Mouse (Mus musculus) hindbrain, embryonic 14.5 days (tissue): Measurements from ENCODE around the gene Lmna. TPM values are rescaled to one million over a fixed set of nuclear protein-coding genes. Genes with fewer than 3 reads are reported as not detected.
A peak's percentile ranks its signal among the peaks of the same experiment; 100 is the strongest.

Experiments used
- ATAC-seq: fragments of 200-750 bp; cut with Nextera tagmentation; 2 replicates; pipeline ENCODE4 v1.8.0; 2017; ENCODE audit warnings: moderate number of reproducible peaks, mild to moderate bottlenecking, moderate TSS enrichment, moderate library complexity; ENCODE audit not compliant: low FRiP score
- DNase-seq: peaks from one replicate; pipeline ENCODE4 v3.0.0-alpha.2; 2015; ENCODE audit warnings: low spot score
- H3K27ac ChIP-seq: fragments of 300-500 bp; sonication (generic); 2 replicates; pipeline ENCODE4 v1.5.1; 2014; ENCODE audit warnings: mild to moderate bottlenecking, moderate library complexity
- H3K27me3 ChIP-seq: fragments of 300-500 bp; sonication (generic); 2 replicates; pipeline ENCODE4 v1.6.1; 2014; ENCODE audit warnings: mild to moderate bottlenecking, low read length, mixed read lengths; ENCODE audit not compliant: control insufficient read depth, insufficient read depth
- H3K36me3 ChIP-seq: fragments of 300-500 bp; sonication (generic); replicated peaks from 2 replicates; pipeline ENCODE4 v1.6.1; 2014; ENCODE audit not compliant: control insufficient read depth, insufficient read depth
- H3K4me1 ChIP-seq: fragments of 300-500 bp; sonication (generic); replicated peaks from 2 replicates; pipeline ENCODE4 v1.6.1; 2014; ENCODE audit warnings: antibody characterized with exemption, low read length, mixed read lengths; ENCODE audit not compliant: control insufficient read depth, insufficient read depth
- H3K4me2 ChIP-seq: fragments of 300-500 bp; sonication (generic); replicated peaks from 2 replicates; pipeline ENCODE4 v1.6.1; 2014; ENCODE audit warnings: mild to moderate bottlenecking, moderate library complexity
- H3K4me3 ChIP-seq: fragments of 300-500 bp; sonication (generic); replicated peaks from 2 replicates; pipeline ENCODE4 v1.5.1; 2014; ENCODE audit warnings: mild to moderate bottlenecking, low read length
- H3K9ac ChIP-seq: fragments of 300-500 bp; sonication (generic); 2 replicates; pipeline ENCODE4 v1.6.1; 2014
- H3K9me3 ChIP-seq: fragments of 300-500 bp; sonication (generic); 2 replicates; pipeline ENCODE4 v1.6.1; 2016; ENCODE audit warnings: low read length; ENCODE audit not compliant: control insufficient read depth
- WGBS: fragments of 180-500 bp; shearing (Covaris S2); extraction: QIAGEN DNeasy Blood & Tissue Kit; methylation state at CpG from one replicate; pipeline ENCODE4 v1.1.7; 2014; 5-methylcytosine and 5-hydroxymethylcytosine counted together
- polyA plus RNA-seq: library from polyadenylated mRNA; unstranded; fragments of >200 nt; fragmentation: Nextera tagmentation; extraction: Ambion mirVana; gene quantifications from 2 replicates; pipeline ENCODE4 v1.2.1, GENCODE M21; 2014

Lmna gene
- polyA plus RNA-seq, 1 experiment from 2014 or later: 44.3 TPM

GRCm38 (mm10) chr3:88533706-88534105 is 23.9 kb upstream of the Lmna start:
- Histone ChIP-seq H3K9ac (peak overlapping the region; percentile 100), H3K36me3 (peaks cover 38% of the 10 kb centered on the region), H3K27ac (peak overlapping the region; percentile 98), H3K4me3 (peak overlapping the region; percentile 93), H3K4me2 (peak overlapping the region; percentile 96), H3K4me1 (peaks cover 68% of the 10 kb centered on the region), H3K27me3 (no peaks in the 10 kb centered on the region), H3K9me3 (no peaks in the 10 kb centered on the region)
- 3% methylated on average over 4 of the region's 5 CpGs for WGBS
- no peak for ATAC-seq
- no peak for DNase-seq

- peak overlapping the region; percentile 98 for H3K27ac ChIP-seq
- H3K9ac ChIP-seq: peak overlapping the region; percentile 100
- H3K27me3 ChIP-seq: no peaks in the 10 kb centered on the region
- H3K36me3 ChIP-seq: peaks cover 30% of the 10 kb centered on the region
- H3K4me1 ChIP-seq: peaks cover 68% of the 10 kb centered on the region
- DNase-seq (peak; percentile 61), ATAC-seq (peak; percentile 8; the same call in 1 of the 2 replicates)
- no peaks in the 10 kb centered on the region for H3K9me3 ChIP-seq
- peak overlapping the region; percentile 96 for H3K4me2 ChIP-seq
- under 1% methylated on average over 38 of the region's 40 CpGs for WGBS
- peak overlapping the region; percentile 93 for H3K4me3 ChIP-seq
These were observed 23.1 kb upstream of the Lmna start for GRCm38 (mm10) chr3:88532689-88533511.

GRCm38 (mm10) chr3:88532299-88532674 is 22.5 kb upstream of the Lmna start, which contains the start of gene Mex3a:
Mex3a (plus strand) TSS chr3:88532395.
- Histone ChIP-seq H3K27me3 (no peaks in the 10 kb centered on the region), H3K27ac (peak within 1 kb of the TSS; percentile 98), H3K9ac (peak within 1 kb of the TSS; percentile 100), H3K9me3 (no peaks in the 10 kb centered on the region), H3K36me3 (peaks cover 24% of the 10 kb centered on the region), H3K4me1 (peaks cover 68% of the 10 kb centered on the region), H3K4me3 (peak within 1 kb of the TSS; percentile 93), H3K4me2 (peak within 1 kb of the TSS; percentile 96)
- ATAC-seq (no peak), DNase-seq (no peak)
- WGBS: 1% methylated on average over 14 of the region's 31 CpGs

- Histone ChIP-seq H3K9me3 (no peaks in the 10 kb centered on the region), H3K36me3 (peaks cover 17% of the 10 kb centered on the region), H3K27ac (peak overlapping the region; percentile 98), H3K9ac (peak overlapping the region; percentile 100), H3K27me3 (no peaks in the 10 kb centered on the region), H3K4me1 (peaks cover 65% of the 10 kb centered on the region), H3K4me2 (peak overlapping the region; percentile 96), H3K4me3 (peak overlapping the region; percentile 93)
- DNase-seq: peak; percentile 90
- WGBS: under 1% methylated on average over 52 of the region's 63 CpGs
- peak; percentile 86 for ATAC-seq
These were observed 21.9 kb upstream of the Lmna start for GRCm38 (mm10) chr3:88531348-88532298.

- Histone ChIP-seq H3K36me3 (peaks cover 5% of the 10 kb centered on the region; the same call in 1 of the 2 replicates), H3K9me3 (no peaks in the 10 kb centered on the region), H3K9ac (peak overlapping the region; percentile 100), H3K27me3 (no peaks in the 10 kb centered on the region), H3K4me3 (peak overlapping the region; percentile 93), H3K4me1 (peaks cover 52% of the 10 kb centered on the region), H3K4me2 (peak overlapping the region; percentile 96), H3K27ac (peak overlapping the region; percentile 98)
- 3% methylated on average over 11 of the region's 11 CpGs for WGBS
- ATAC-seq (no peak), DNase-seq (no peak)
These were observed 20.5 kb upstream of the Lmna start for GRCm38 (mm10) chr3:88530082-88530864.

- Histone ChIP-seq H3K9ac (peak overlapping the region; percentile 100), H3K4me3 (peak overlapping the region; percentile 93), H3K9me3 (no peaks in the 10 kb centered on the region), H3K27ac (peak overlapping the region; percentile 98), H3K27me3 (no peaks in the 10 kb centered on the region), H3K4me1 (peaks cover 43% of the 10 kb centered on the region), H3K4me2 (peak overlapping the region; percentile 96), H3K36me3 (peaks cover 7% of the 10 kb centered on the region; the same call in 1 of the 2 replicates)
- no peak for ATAC-seq
- no peak for DNase-seq
- 24% methylated on average over 7 of the region's 7 CpGs for WGBS
These were observed 19.6 kb upstream of the Lmna start for GRCm38 (mm10) chr3:88529204-88530000.

- Histone ChIP-seq H3K9ac (no peak overlapping the region), H3K4me3 (no peak overlapping the region), H3K27me3 (no peaks in the 10 kb centered on the region), H3K27ac (no peak overlapping the region), H3K36me3 (peaks cover 8% of the 10 kb centered on the region; the same call in 1 of the 2 replicates), H3K4me1 (peaks cover 40% of the 10 kb centered on the region), H3K4me2 (peak overlapping the region; percentile 96), H3K9me3 (no peaks in the 10 kb centered on the region)
- ATAC-seq (no peak), DNase-seq (no peak)
- WGBS: 84% methylated on average over 11 of the region's 11 CpGs
These were observed 18.9 kb upstream of the Lmna start for GRCm38 (mm10) chr3:88528646-88529045.

GRCm38 (mm10) chr3:88527565-88527964 is 17.8 kb upstream of the Lmna start:
- no peaks in the 10 kb centered on the region for H3K9me3 ChIP-seq
- peak overlapping the region; percentile 3; the same call in 1 of the 2 replicates for H3K4me3 ChIP-seq
- 25% methylated on average over 8 of the region's 8 CpGs for WGBS
- H3K27me3 ChIP-seq: no peaks in the 10 kb centered on the region
- DNase-seq (no peak), ATAC-seq (no peak)
- peak overlapping the region; percentile 52 for H3K9ac ChIP-seq
- H3K27ac ChIP-seq: no peak overlapping the region
- peaks cover 40% of the 10 kb centered on the region for H3K4me1 ChIP-seq
- H3K36me3 ChIP-seq: peaks cover 13% of the 10 kb centered on the region; the same call in 1 of the 2 replicates
- peak overlapping the region; percentile 96 for H3K4me2 ChIP-seq
